Mouse (Mus musculus): ENCODE results near the gene Rasa3.

- no peak for TF ChIP-seq CTCF (IDR thresholded peaks at IDR 0.05)
- no peak for TF ChIP-seq EP300 (IDR thresholded peaks at IDR 0.05)
Measured at GRCm38 (mm10) chr8:13655033-13655351, 22.4 kb downstream of the Rasa3 start.

Measured in lung, postnatal 0 days (tissue).